Mouse (Mus musculus): ENCODE results near the gene Lysmd4. TPM values are rescaled to one million over a fixed set of nuclear protein-coding genes. Genes with fewer than 3 reads are reported as not detected.

Gene Lysmd4
- polyA plus RNA-seq (2015; fragmentation: Nextera tagmentation; extraction: Ambion mirVana), result 13.6 and 17.3 TPM in 2 replicates

DNA sequence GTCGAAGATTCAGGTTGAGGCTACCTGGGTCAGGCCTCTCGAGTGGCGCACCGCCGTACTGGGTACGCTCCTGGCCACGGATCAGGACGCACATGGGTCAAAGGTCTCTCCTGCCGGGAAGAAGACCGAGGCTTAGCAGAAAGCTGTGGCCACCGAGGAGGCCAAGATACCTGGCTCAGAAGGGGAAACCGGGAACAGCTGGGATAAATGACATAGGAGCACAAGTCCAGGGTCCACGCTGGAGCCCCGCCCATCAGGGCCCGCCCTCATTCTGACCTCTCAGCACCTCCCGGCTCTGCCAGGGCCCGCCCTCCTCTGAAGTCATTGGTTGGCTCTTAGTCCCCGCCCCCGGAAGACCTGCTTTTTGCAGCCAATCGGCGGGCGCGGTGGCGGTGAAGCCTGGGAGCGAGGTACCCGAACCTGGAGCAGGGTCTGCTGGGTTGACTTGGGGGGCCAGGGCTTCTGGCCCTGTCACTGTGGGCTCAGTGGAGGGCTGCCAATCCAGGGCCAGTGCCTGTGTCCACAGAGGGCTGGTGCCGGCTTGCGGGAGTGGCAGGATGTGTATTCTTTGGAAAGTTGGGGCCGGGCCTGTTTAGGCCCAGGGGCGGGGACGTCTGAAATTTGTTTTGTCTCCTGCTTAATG is at the start of gene Lysmd4:
Lysmd4 (plus strand) TSS at position 325 of the 643 bp plus-strand sequence.
- 3% methylated on average over 31 of the region's 31 CpGs for WGBS
- H3K27ac ChIP-seq, result peak within 1 kb of the TSS; percentile 54

DNA sequence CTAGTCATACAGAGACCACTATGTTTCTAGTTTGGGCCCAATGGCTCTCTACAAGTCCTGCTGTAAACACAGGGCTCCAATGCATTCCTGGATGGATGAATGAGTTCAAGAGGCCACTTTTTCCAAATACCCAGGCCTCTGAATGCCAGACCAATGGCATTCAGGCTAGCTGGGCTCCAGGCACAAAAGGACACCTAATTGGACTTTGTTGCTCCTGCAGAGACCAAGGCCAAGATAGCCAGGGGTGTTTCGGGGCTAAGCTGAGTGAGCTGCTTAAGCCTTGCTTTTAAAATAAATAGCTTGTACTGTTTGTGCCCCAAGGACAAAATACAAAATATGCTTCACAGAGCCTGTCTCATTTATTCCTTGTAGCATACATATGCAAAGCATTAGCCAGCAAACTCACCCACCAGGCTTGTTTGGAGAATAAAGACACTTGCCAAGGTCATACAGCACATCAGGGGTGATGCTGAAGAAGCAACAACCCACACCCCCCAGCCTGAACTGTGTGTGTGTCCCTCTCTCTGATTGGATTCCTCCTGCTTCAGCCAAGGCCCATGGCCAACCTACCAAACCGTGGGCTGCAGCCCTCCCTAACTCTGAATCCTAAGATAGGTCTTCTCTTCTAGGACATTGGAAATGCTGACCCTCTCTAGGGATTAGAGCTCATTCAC is 48.7 kb upstream of the Lysmd4 start:
- no peaks in the 10 kb centered on the region for H3K9me3 ChIP-seq (replicated peaks)
- H3K4me3 ChIP-seq (replicated peaks), result no peak overlapping the region
- no peak overlapping the region for H3K27ac ChIP-seq
- no peaks in the 10 kb centered on the region for H3K36me3 ChIP-seq
- WGBS, result 83% methylated on average over 2 of the region's 2 CpGs
- H3K9ac ChIP-seq, result no peak overlapping the region
- no peaks in the 10 kb centered on the region for H3K27me3 ChIP-seq
- H3K4me2 ChIP-seq, result no peak overlapping the region
- H3K4me1 ChIP-seq, result 0 out of 2 replicates have a peak, but pooled peaks cover 2% of the 10 kb centered on the region
- no peak for ATAC-seq (replicated peaks; ENCODE audit: low FRiP score)

More for the DNA sequence above, at the start of gene Lysmd4:
- peaks cover 17% of the 10 kb centered on the region for H3K4me1 ChIP-seq
- H3K27me3 ChIP-seq, result no peaks in the 10 kb centered on the region
- peak within 1 kb of the TSS; percentile 89 for H3K4me2 ChIP-seq
- no peaks in the 10 kb centered on the region for H3K9me3 ChIP-seq (replicated peaks)
- H3K9ac ChIP-seq, result peak within 1 kb of the TSS; percentile 81
- peaks cover 31% of the 10 kb centered on the region for H3K36me3 ChIP-seq
- peak within 1 kb of the TSS; percentile 87 for H3K4me3 ChIP-seq (replicated peaks)
- ATAC-seq (replicated peaks; ENCODE audit: low FRiP score), result peak; percentile 97

GRCm38 (mm10) chr7:67183786-67184185 is 38.6 kb upstream of the Lysmd4 start:
- Histone ChIP-seq H3K36me3 (no peaks in the 10 kb centered on the region), H3K9ac (no peak overlapping the region), H3K9me3 (replicated peaks) (no peaks in the 10 kb centered on the region), H3K4me3 (replicated peaks) (no peak overlapping the region), H3K27me3 (no peaks in the 10 kb centered on the region), H3K4me2 (no peak overlapping the region), H3K4me1 (no peaks in the 10 kb centered on the region), H3K27ac (no peak overlapping the region)
- ATAC-seq (replicated peaks; ENCODE audit: low FRiP score), result no peak
- WGBS, result 18% methylated on average over 4 of the region's 4 CpGs

DNA sequence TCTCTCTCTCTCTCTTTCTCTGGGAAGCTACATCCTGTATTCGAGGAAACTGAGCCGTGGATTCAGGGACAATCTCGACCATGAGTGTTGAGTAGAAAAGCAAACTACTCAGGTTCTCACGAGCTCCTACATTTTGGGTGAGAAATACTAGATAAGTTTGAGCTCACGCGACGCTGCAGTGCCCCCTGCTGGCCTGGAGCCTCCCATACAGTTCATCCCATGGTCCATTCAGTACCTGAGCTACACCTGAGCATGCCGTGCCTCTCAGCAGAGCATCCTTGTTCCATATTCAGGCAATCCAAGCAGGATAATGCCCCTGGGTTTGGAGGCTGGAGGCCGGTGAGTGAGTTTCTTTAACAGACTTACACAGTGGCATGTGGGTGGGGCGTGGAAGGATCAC is 22.9 kb upstream of the Lysmd4 start:
- no peak for ATAC-seq (replicated peaks; ENCODE audit: low FRiP score)
- H3K4me1 ChIP-seq, result no peaks in the 10 kb centered on the region
- H3K4me3 ChIP-seq (replicated peaks), result no peak overlapping the region
- H3K36me3 ChIP-seq, result no peaks in the 10 kb centered on the region
- WGBS, result 10% methylated on average over 10 of the region's 10 CpGs
- H3K27ac ChIP-seq, result no peak overlapping the region
- no peak overlapping the region for H3K9ac ChIP-seq
- 0 out of 2 replicates have a peak, but pooled peaks cover 7% of the 10 kb centered on the region for H3K27me3 ChIP-seq
- H3K9me3 ChIP-seq (replicated peaks), result no peaks in the 10 kb centered on the region
- no peak overlapping the region for H3K4me2 ChIP-seq

- Histone ChIP-seq H3K4me1 (no peaks in the 10 kb centered on the region), H3K4me2 (no peak overlapping the region), H3K36me3 (no peaks in the 10 kb centered on the region), H3K27me3 (0 out of 2 replicates have a peak, but pooled peaks cover 3% of the 10 kb centered on the region), H3K4me3 (replicated peaks) (no peak overlapping the region), H3K9ac (no peak overlapping the region), H3K27ac (no peak overlapping the region), H3K9me3 (replicated peaks) (no peaks in the 10 kb centered on the region)
- no peak for ATAC-seq (replicated peaks; ENCODE audit: low FRiP score)
- WGBS, result 62% methylated on average over 3 of the region's 3 CpGs
Measured at GRCm38 (mm10) chr7:67203625-67204024, 18.7 kb upstream of the Lysmd4 start.

DNA sequence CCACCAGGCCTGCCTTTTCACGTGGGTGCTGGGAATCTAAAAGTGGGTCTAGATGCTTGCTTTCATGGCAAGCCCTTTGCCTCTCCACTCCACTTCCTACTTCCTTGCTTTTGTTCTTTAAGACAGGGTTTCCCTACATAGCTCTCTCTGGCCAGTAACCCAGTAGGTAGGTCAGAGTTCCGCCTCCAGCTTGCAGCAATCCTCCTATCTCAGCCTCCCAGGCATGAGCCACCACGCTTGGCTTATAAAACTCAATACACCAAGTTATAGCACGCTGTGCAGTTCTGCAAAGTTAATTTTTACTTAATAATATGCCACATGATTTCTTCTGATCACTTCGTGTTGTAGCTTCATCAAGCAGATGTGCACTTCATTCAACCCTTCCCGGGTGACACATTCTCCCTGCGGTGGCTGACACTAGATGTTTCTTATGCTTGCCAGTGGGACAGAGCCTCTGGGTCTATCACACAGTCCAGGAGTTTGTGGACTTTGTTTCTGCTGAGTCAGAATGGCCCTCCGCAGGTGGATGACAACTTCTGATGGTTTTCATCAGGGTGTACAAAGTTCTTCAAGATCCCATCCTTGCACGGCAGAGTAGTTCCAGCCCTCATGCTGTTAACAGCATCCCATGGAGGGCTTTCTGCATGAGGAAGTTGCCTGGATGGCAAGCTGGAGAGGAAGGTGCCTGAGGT is 16.5 kb upstream of the Lysmd4 start:
- Histone ChIP-seq H3K27ac (no peak overlapping the region), H3K9me3 (replicated peaks) (no peaks in the 10 kb centered on the region), H3K36me3 (no peaks in the 10 kb centered on the region), H3K27me3 (no peaks in the 10 kb centered on the region), H3K4me1 (no peaks in the 10 kb centered on the region), H3K4me3 (replicated peaks) (no peak overlapping the region), H3K9ac (no peak overlapping the region), H3K4me2 (no peak overlapping the region)
- no peak for ATAC-seq (replicated peaks; ENCODE audit: low FRiP score)
- 86% methylated on average over 9 of the region's 9 CpGs for WGBS

DNA sequence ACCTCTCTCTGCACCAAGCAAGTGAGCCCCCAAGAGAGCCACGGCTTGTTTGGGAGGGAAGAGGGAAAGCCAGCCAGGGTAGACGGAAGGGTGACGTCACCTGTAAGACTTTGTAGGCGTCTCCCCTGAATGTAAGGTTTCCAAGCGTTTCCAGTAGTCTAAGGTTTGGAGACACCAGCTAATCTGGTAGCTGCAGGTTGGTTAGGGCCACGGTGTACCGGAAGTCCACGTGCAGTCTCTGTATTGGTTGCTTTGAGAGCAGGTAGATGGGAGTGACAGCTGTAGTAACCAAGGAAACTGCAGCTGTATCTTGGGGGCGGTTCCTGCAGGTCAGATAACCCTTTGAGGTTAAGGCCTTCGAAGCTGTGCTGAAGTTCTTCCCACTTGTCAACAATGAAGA is 15.8 kb upstream of the Lysmd4 start:
- H3K9ac ChIP-seq, result no peak overlapping the region
- H3K4me1 ChIP-seq, result no peaks in the 10 kb centered on the region
- no peaks in the 10 kb centered on the region for H3K36me3 ChIP-seq
- H3K4me3 ChIP-seq (replicated peaks), result no peak overlapping the region
- ATAC-seq (replicated peaks; ENCODE audit: low FRiP score), result no peak
- no peaks in the 10 kb centered on the region for H3K27me3 ChIP-seq
- WGBS, result 77% methylated on average over 10 of the region's 10 CpGs
- no peaks in the 10 kb centered on the region for H3K9me3 ChIP-seq (replicated peaks)
- H3K27ac ChIP-seq, result no peak overlapping the region
- no peak overlapping the region for H3K4me2 ChIP-seq

DNA sequence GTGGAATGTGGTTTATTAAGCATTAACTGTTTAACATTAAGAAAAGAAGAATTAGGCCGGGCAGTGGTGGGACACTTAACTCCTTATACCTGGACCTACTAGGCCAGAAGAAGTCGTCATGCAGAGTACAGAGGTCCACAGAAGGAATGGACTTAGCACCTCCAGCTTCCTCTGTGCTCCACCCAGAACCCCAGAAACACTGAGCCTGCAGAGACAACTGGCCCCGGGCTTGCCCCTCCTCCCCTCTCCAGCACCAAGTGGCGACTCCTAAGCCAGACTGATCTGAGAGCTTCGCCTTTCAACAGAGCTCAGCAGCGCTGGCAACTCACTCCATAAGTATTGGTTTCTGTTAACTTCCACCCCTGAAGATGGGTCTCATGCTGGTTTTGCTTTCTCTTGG is 14.6 kb upstream of the Lysmd4 start:
- Histone ChIP-seq H3K4me3 (replicated peaks) (no peak overlapping the region), H3K27ac (no peak overlapping the region), H3K9ac (no peak overlapping the region), H3K36me3 (no peaks in the 10 kb centered on the region), H3K27me3 (no peaks in the 10 kb centered on the region), H3K4me1 (no peaks in the 10 kb centered on the region), H3K9me3 (replicated peaks) (no peaks in the 10 kb centered on the region), H3K4me2 (no peak overlapping the region)
- no peak; the same call in 1 of the 2 replicates for ATAC-seq (replicated peaks; ENCODE audit: low FRiP score)
- whole genome bisulfite sequencing, result 30% methylated on average over 6 of the region's 6 CpGs

- no peaks in the 10 kb centered on the region for H3K9me3 ChIP-seq (replicated peaks)
- no peak overlapping the region for H3K4me3 ChIP-seq (replicated peaks)
- no peaks in the 10 kb centered on the region for H3K4me1 ChIP-seq
- H3K27me3 ChIP-seq, result no peaks in the 10 kb centered on the region
- no peak overlapping the region for H3K27ac ChIP-seq
- H3K4me2 ChIP-seq, result no peak overlapping the region
- no peak for ATAC-seq (replicated peaks; ENCODE audit: low FRiP score)
- 80% methylated on average over 1 of the region's 1 CpGs for WGBS
- no peaks in the 10 kb centered on the region for H3K36me3 ChIP-seq
- H3K9ac ChIP-seq, result no peak overlapping the region
Measured at GRCm38 (mm10) chr7:67208317-67208716, 14.0 kb upstream of the Lysmd4 start.

DNA sequence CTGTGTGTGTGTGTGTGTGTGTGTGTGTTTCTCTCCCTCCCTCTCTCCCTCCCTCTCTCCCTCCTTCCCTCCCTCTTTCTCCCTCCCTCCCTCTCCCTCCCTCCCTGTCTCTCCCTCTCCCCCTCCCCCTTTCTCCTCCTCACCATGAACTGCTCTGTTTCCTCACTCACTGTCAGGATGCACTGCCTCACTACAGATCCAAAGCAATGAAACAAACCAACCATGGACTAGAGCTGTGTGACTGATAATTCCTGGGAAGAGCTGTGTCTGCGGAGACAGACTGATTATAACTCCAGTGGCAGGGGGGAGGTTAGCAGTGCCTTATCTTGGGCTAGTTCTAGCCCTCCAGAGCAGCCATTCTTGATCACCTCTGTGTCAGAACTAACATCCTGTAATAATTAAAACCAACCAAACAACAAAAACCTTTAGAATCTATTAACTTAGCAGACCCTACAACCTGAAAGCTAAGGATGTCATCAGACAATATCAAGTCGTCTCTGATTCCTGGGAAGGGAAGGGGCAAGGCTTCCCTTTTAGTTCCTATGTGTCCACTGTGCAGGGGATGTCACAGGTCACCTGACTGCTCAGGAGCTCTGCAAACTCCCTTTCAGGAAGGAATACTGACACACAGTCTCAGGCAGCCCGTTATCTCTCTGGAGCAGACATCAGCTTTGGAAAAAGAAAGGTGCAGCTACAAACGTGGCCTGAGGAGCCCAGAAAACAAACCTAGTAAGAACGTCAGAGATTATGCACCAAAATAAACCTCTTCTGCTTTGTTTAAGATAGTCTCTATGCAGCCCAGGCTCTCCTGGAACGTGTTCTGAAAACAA is 12.1 kb upstream of the Lysmd4 start:
- Histone ChIP-seq H3K9me3 (replicated peaks) (no peaks in the 10 kb centered on the region), H3K9ac (no peak overlapping the region), H3K27ac (no peak overlapping the region), H3K4me3 (replicated peaks) (no peak overlapping the region), H3K4me2 (no peak overlapping the region), H3K36me3 (no peaks in the 10 kb centered on the region), H3K4me1 (no peaks in the 10 kb centered on the region), H3K27me3 (no peaks in the 10 kb centered on the region)
- no peak for ATAC-seq (replicated peaks; ENCODE audit: low FRiP score)
- 74% methylated on average over 6 of the region's 6 CpGs for WGBS

DNA sequence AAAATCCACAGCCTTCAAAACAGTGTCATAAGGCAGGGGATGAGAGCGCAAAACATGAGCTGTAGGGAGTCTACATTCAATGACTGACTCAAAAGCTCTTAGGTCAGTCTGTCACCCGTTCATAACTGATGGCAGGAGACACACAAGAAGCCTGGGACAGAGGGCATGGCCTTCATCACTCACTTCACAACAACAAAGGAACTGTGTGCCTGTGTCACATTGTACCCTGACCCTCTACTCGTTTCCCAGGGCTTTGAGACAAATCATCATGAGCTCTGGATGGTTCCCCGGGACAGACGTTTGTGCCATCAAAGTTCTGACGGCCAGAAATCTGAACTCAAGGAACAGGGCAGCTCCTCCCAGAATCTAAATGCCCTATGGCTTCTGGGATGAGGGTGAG is 11.0 kb upstream of the Lysmd4 start:
- 37% methylated on average over 6 of the region's 6 CpGs for WGBS
- Histone ChIP-seq H3K9me3 (replicated peaks) (no peaks in the 10 kb centered on the region), H3K36me3 (no peaks in the 10 kb centered on the region), H3K9ac (no peak overlapping the region), H3K4me1 (no peaks in the 10 kb centered on the region), H3K27me3 (no peaks in the 10 kb centered on the region), H3K4me2 (no peak overlapping the region), H3K4me3 (replicated peaks) (no peak overlapping the region), H3K27ac (no peak overlapping the region)
- ATAC-seq (replicated peaks; ENCODE audit: low FRiP score), result no peak
